Mouse (Mus musculus) common myeloid progenitor, adult 5-6 weeks (primary cell): ENCODE measurements at regions not wholly inside any gene's neighbourhood (a gene's known extent, or its start where the extent isn't known, plus 50 kb on each side); places are given as distances from the start of the nearest gene placed in this dataset.
A peak's percentile ranks its signal among the peaks of the same experiment; 100 is the strongest.
"Not testable (repeated sequence)": the region's sequence is repeated elsewhere in the genome, so short reads cannot be mapped to it uniquely, and the experiment has no call there.

Experiments
- ATAC-seq: replicated peaks from 2 replicates; pipeline ENCODE4 v1.8.0; 2016; ENCODE audit warnings: low read depth, mild to moderate bottlenecking, moderate TSS enrichment, inconsistent platforms; ENCODE audit not compliant: poor library complexity, severe bottlenecking

- ATAC-seq, result no peak
Observed at GRCm38 (mm10) chr9:80961818-80962217, 496.5 kb upstream of the Impg1 start.

GRCm38 (mm10) chr9:80942991-80943390, 477.7 kb upstream of the Impg1 start:
- no peak for ATAC-seq

GRCm38 (mm10) chr9:80941424-80941823, 476.1 kb upstream of the Impg1 start:
- peak; percentile 74 for ATAC-seq

DNA sequence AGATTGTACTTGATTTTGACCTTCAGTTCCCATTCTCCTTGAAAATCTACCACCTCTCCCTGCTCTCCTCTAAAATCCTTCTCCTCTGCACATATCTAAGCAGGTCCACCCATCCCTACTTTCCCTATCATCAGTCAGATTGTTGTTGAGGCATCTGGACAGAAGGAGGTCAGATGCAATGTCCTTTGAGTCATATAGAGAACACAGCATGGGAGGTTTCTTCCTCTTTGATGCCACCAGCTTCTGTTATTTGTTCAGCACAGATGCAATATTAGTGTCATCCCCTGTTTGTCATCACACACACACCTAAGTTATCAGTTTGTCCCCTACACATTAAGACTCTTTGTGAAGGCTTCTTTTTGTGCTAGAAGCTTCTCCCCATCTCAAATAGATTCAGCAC, 473.0 kb upstream of the Impg1 start:
- 0 out of 2 replicates have a peak, but pooled peaks have one; percentile 32 for ATAC-seq

DNA sequence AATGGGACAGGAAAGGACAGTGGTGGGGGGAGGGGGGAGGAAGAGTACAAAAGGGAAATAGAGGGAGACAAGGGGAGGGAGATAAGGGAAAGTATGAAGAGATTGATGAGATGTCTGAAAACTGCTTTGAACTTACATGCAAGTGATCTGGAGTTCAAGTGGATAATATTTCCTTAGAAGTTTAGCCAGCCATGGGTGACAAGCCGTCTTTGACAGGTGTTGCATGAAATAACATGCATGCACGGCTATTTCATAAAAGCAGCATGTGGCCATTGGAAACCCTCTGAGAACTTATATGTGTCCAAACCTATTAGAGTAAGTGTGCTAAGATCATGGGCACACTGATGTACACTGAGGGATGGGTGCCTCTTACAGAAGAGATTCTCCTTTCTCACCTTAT, 465.3 kb upstream of the Impg1 start:
- no peak for ATAC-seq

DNA sequence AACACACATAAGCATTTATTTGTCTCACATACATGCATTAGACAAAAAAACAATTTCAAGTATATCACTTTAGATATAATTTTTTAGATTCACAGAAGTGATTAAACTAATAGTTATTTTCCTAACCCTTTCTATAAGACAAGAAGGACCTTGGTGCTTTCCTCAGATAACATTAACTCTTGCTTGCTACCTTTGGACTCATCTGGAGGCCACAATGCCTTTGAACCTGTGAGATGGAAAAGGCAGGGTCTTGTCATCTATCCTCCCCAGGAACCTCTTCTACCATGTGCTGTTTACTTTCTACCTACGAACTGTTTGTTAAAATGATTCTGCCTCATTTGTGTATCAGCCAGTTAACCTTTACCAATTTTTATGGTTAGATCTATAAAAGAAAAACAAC, 455.0 kb upstream of the Impg1 start:
- no peak for ATAC-seq

- no peak for ATAC-seq
Observed at GRCm38 (mm10) chr9:80913867-80914266, 448.6 kb upstream of the Impg1 start.

GRCm38 (mm10) chr9:80912177-80912576, 446.9 kb upstream of the Impg1 start:
- no peak for ATAC-seq

GRCm38 (mm10) chr9:80866807-80867206, 401.5 kb upstream of the Impg1 start:
- no peak for ATAC-seq

DNA sequence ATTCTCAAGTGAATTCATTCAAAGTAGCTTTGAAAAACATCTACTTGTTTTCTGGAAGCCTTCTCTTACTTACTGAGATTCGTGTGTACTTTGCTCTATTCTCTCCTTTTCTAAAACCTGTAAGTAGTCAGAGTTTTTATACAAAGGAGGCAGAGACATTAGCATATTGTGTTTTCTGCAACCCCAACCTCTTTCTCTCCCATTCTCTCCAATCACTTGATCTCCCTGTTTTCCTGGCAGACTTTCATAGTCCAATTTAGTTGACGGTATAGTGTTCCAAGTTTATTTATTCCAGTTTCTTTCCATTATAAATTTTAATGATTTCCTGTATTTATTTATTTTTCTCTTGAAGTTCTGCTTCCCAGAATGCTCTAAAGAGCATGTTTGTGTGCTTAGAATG, 393.7 kb upstream of the Impg1 start:
- ATAC-seq, result no peak

DNA sequence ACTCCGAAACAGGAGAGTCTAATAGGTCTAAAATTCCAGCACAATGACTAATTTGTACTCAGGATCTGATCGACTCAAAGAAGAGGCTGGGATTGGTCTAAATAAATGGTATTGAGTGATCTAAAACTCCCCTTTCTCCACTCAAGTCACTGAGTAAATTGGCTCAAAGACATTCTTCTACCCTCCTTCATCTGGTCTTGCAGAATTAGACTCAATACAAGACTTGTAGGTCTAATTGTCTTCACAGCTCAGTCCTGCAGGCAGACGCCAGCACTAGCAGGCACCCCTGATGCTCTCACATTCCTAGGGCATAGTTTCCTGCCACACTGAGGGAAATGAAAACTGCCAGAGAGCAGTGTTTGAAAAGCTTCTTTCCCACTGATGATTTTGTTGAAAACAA, 382.9 kb upstream of the Impg1 start:
- no peak for ATAC-seq

DNA sequence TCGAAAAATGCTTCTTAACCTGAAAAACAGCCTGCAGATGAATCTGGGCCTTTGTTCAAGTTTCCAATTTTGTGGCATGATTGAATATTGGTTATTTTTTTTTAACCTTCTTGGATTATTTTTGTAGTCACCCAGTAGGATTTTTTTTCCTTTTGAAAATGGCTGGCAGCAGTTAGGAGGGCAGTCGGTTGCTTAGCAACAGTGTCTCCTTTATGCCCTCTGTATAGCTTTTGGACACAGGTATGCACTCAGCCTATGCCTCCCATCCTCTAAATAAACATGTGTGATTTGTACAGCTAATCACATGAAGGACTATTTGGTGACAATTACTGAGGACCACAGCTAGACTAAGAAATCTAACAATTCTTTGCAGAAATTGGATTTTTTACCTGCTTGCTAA, 367.5 kb upstream of the Impg1 start:
- no peak for ATAC-seq

- ATAC-seq, result no peak
Observed at GRCm38 (mm10) chr9:80825346-80825745, 360.1 kb upstream of the Impg1 start.

DNA sequence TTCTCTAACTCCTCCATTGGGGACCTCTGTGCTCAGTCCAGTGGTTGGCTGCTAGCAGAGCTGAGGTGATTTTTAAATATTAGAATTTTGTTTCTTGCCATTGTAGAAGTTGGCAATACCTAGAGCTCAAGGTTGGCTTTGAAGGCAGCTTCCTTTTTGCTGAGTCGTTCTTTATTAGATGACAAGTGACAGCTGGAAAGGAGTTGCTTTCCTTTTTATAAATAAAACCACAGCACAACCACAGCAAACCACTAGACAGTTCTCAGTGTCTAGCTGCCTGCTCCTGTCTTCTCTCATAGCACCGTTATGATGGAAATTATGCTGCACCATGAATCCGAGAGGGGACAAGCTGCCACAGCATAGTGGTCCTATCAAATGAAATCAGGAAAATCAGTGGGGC, 354.8 kb upstream of the Impg1 start:
- ATAC-seq, result peak; percentile 56; the same call in 1 of the 2 replicates

DNA sequence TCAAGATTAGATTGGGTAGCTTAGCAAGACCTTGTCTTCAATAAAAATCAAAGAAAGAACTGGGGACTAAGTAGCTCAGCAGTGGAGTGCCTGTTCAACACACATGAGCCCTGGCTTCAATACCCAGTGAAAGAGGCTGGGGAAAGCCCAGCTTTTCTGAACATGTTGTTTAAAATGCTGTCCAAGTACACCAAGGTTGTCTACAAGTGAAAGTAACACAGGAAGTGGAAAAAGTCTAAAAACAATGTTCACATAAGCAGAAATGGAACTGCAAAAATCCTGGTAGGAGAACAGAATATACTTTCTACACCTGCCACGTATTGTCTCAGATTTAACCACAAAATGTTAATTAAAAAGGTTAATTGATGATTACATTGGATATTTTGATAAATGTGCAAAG, 353.8 kb upstream of the Impg1 start:
- ATAC-seq, result no peak

- not testable (repeated sequence) for ATAC-seq
Observed at GRCm38 (mm10) chr9:80813921-80814320, 348.6 kb upstream of the Impg1 start.

GRCm38 (mm10) chr9:80791523-80791922, 326.2 kb upstream of the Impg1 start:
- ATAC-seq, result no peak

- ATAC-seq, result no peak
Observed at GRCm38 (mm10) chr9:80774541-80774940, 309.3 kb upstream of the Impg1 start.

GRCm38 (mm10) chr9:80735806-80736205, 270.5 kb upstream of the Impg1 start:
- not testable (repeated sequence) for ATAC-seq

DNA sequence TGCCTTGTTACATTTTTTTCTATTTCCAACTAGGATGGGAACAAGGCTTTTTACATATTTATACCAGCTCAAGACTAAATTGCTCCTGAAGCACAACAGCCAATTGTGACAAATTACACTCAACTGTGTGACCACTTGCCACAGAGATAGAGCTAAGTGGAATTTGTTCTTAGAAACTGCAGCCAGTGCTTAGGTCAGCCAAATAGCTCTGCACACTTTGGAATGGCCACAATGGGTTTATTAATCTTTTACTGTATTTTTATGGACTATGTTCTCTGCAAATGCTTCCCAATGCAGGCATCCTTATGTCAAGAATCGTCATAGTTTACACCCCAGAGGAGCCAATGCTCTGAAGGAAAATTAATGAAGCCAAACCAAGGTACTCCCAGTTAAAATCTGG, 267.7 kb upstream of the Impg1 start:
- no peak for ATAC-seq

DNA sequence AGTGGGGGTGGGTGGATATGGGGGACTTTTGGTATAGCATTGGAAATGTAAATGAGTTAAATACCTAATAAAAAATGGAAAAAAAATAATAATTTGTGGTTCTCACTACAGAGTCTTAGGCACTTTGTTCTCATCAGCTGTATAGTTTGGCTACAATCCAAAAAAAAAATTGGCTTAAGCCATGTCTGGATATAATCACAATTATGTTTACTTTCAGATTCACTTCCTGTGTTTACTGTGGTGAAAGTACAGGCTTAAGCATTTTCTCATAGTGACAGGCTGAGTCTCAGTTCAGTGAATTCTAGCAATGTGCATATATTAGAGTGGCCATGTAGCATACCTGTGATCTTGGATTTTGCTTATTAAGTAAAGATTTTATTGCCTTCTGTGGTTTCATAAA, 258.4 kb upstream of the Impg1 start:
- ATAC-seq, result no peak

DNA sequence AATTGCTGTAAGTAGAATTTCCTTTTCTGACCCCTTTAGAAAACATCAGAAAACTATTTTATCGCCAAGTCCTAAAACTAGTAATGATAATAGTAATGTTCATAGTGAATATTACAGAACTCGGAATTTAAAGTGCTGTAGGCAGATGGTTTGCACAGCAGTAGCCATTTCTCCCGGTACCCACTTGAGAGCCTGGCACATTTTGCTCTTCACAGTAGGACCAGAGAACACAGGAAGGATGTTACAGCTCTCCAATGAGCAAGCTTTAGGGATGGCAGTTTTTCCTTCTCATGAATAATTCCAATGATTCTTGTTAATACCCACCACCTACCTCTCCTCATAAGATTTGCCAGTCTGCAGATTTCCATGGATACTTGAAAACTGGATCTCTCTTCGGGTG, 253.2 kb upstream of the Impg1 start:
- ATAC-seq, result no peak

- no peak for ATAC-seq
Observed at GRCm38 (mm10) chr9:80709781-80710180, 244.5 kb upstream of the Impg1 start.
